27 mouse cellular contexts compared by ENCODE assay signal in genomic region chr13:32040822-32041221, GRCm38 (mm10).
DNase-seq lines count a peak whose midpoint lies in the region; ATAC-seq lines count a peak whose summit lies in the region.
"Had no signal": no experiment of that assay in that cellular context is flagged by ENCODE, and none has a peak within 500 bp of the region (broad histone marks: within the 10 kb centered on the region; RNA-seq: fewer than 3 reads in every experiment).

No protein-coding gene starts in this region.

- no peak overlapping the region for H3K4me2 ChIP-seq in liver, embryonic 15.5 days
- H3K4me2 ChIP-seq in liver, embryonic 11.5 days = no peak overlapping the region
- no peak overlapping the region for H3K4me2 ChIP-seq in forebrain, embryonic 11.5 days (ENCODE audit: low read depth, low read length, severe bottlenecking)
- H3K4me2 ChIP-seq: embryonic facial prominence, embryonic 13.5 days; heart, embryonic 12.5 days; heart, embryonic 15.5 days; hindbrain, embryonic 14.5 days had no signal

- H3K27ac ChIP-seq in liver, embryonic 15.5 days (replicated peaks) = no peak overlapping the region
- no peak overlapping the region for H3K27ac ChIP-seq in liver, embryonic 11.5 days (ENCODE audit: low read depth, low read length)
- no peak overlapping the region for H3K27ac ChIP-seq in forebrain, embryonic 11.5 days (ENCODE audit: low read depth, low read length)
- H3K27ac ChIP-seq: embryonic facial prominence, embryonic 10.5 days; embryonic facial prominence, embryonic 13.5 days; forebrain, embryonic 10.5 days; gastrocnemius, adult 2 months; heart, embryonic 15.5 days; hindbrain, embryonic 14.5 days; hindbrain, postnatal 0 days had no signal

- WGBS in liver, embryonic 15.5 days (ENCODE audit: insufficient replicate concordance) = 42% methylated on average over 1 of the region's 1 CpGs
- WGBS in liver, embryonic 11.5 days = 82% methylated on average over 1 of the region's 1 CpGs
- 90% methylated on average over 1 of the region's 1 CpGs for WGBS in forebrain, embryonic 11.5 days

- 0 out of 2 replicates have a peak, but pooled peaks have one; percentile 44 for ATAC-seq in liver, embryonic 15.5 days (ENCODE audit: insufficient read depth)
- ATAC-seq in liver, embryonic 11.5 days (replicated peaks; ENCODE audit: low FRiP score) = no peak
- ATAC-seq in erythroblast, adult 5-6 weeks (replicated peaks; ENCODE audit: low FRiP score, poor library complexity, severe bottlenecking) = peak; percentile 88
- ATAC-seq in forebrain, embryonic 11.5 days (replicated peaks; ENCODE audit: low FRiP score) = no peak
- ATAC-seq: forebrain, embryonic 14.5 days; forebrain, postnatal 0 days; hindbrain, postnatal 0 days; inflammation-experienced regulatory T-cells, adult 6 months; intestine, embryonic 16.5 days had no signal

- no peaks in the 10 kb centered on the region for H3K9me3 ChIP-seq in liver, embryonic 15.5 days (replicated peaks)
- no peaks in the 10 kb centered on the region for H3K9me3 ChIP-seq in liver, embryonic 11.5 days (ENCODE audit: control insufficient read depth, low read length)
- no peaks in the 10 kb centered on the region for H3K9me3 ChIP-seq in forebrain, embryonic 11.5 days (ENCODE audit: control insufficient read depth, low read length)
- H3K9me3 ChIP-seq: embryonic facial prominence, embryonic 10.5 days; embryonic facial prominence, embryonic 13.5 days; forebrain, embryonic 10.5 days; heart, embryonic 12.5 days; heart, embryonic 15.5 days had no signal

- DNase-seq in liver, embryonic 11.5 days (ENCODE audit: low spot score) = no peak
- DNase-seq in MEL-GATA-1-ER (ENCODE audit: extremely low read depth, low read depth) = peak; percentile 8
- no peak for DNase-seq in cerebellum, postnatal 4 days (ENCODE audit: low spot score in 2 of 2)
- DNase-seq in forebrain, embryonic 11.5 days (ENCODE audit: low spot score) = no peak
- DNase-seq: adrenal gland, adult 2 months; adrenal gland, postnatal 14 days; cerebellum, adult 2 months; cerebellum, adult 9-11 months; cerebellum, postnatal 25 days; embryo, embryonic 11 days; forebrain, postnatal 0 days; gastrocnemius, adult 2 months; gastrocnemius, postnatal 25 days; heart, postnatal 14 days; heart, postnatal 4 days had no signal

- H3K36me3 ChIP-seq in liver, embryonic 15.5 days (replicated peaks) = no peaks in the 10 kb centered on the region
- no peaks in the 10 kb centered on the region for H3K36me3 ChIP-seq in liver, embryonic 11.5 days (ENCODE audit: control insufficient read depth, insufficient read depth, low read length)
- no peaks in the 10 kb centered on the region for H3K36me3 ChIP-seq in forebrain, embryonic 11.5 days (ENCODE audit: control insufficient read depth, insufficient read depth, low read length)
- H3K36me3 ChIP-seq: embryonic facial prominence, embryonic 10.5 days; embryonic facial prominence, embryonic 13.5 days; forebrain, embryonic 10.5 days; heart, embryonic 12.5 days; heart, embryonic 15.5 days had no signal

- H3K4me1 ChIP-seq in liver, embryonic 15.5 days (replicated peaks) = no peaks in the 10 kb centered on the region
- no peaks in the 10 kb centered on the region for H3K4me1 ChIP-seq in liver, embryonic 11.5 days (replicated peaks; ENCODE audit: control insufficient read depth, insufficient read depth, low read length)
- H3K4me1 ChIP-seq in forebrain, embryonic 11.5 days (replicated peaks; ENCODE audit: control insufficient read depth, insufficient read depth, low read length) = no peaks in the 10 kb centered on the region

- H3K4me3 ChIP-seq in liver, embryonic 15.5 days (replicated peaks) = no peak overlapping the region
- no peak overlapping the region for H3K4me3 ChIP-seq in liver, embryonic 11.5 days (ENCODE audit: low read depth, low read length)
- H3K4me3 ChIP-seq in forebrain, embryonic 11.5 days (ENCODE audit: low read depth, low read length) = no peak overlapping the region
- H3K4me3 ChIP-seq: embryonic facial prominence, embryonic 10.5 days; embryonic facial prominence, embryonic 13.5 days; forebrain, embryonic 10.5 days; gastrocnemius, adult 2 months; heart, embryonic 12.5 days; heart, embryonic 15.5 days had no signal

- no peaks in the 10 kb centered on the region for H3K27me3 ChIP-seq in liver, embryonic 15.5 days
- H3K27me3 ChIP-seq in liver, embryonic 11.5 days (replicated peaks; ENCODE audit: control insufficient read depth, insufficient read depth, low read length) = no peaks in the 10 kb centered on the region
- no peaks in the 10 kb centered on the region for H3K27me3 ChIP-seq in forebrain, embryonic 11.5 days (ENCODE audit: control insufficient read depth, insufficient read depth, low read length)
- H3K27me3 ChIP-seq: heart, embryonic 12.5 days; heart, embryonic 15.5 days had no signal

- no peak overlapping the region for H3K9ac ChIP-seq in liver, embryonic 15.5 days
- H3K9ac ChIP-seq in liver, embryonic 11.5 days (ENCODE audit: low read depth, low read length) = no peak overlapping the region
- no peak overlapping the region for H3K9ac ChIP-seq in forebrain, embryonic 11.5 days (ENCODE audit: low read length)
- H3K9ac ChIP-seq: embryonic facial prominence, embryonic 13.5 days; forebrain, postnatal 0 days; heart, embryonic 12.5 days; heart, embryonic 15.5 days; hindbrain, embryonic 14.5 days had no signal

Comparison
In these comparisons a context has a peak if more than half of its experiments do, and no peak if none do; other contexts are left out.
1. ATAC-seq: peak in liver, embryonic 15.5 days (single experiment) and erythroblast, adult 5-6 weeks (single experiment); none in liver, embryonic 11.5 days (single experiment) and forebrain, embryonic 11.5 days (single experiment).